Mouse (Mus musculus): ENCODE measurements around the gene Csf2. TPM values are rescaled to one million over a fixed set of nuclear protein-coding genes. Genes with fewer than 3 reads are reported as not detected.

Csf2 gene
- polyA plus RNA-seq, 1 experiment from 2014 or later: not detected

DNA sequence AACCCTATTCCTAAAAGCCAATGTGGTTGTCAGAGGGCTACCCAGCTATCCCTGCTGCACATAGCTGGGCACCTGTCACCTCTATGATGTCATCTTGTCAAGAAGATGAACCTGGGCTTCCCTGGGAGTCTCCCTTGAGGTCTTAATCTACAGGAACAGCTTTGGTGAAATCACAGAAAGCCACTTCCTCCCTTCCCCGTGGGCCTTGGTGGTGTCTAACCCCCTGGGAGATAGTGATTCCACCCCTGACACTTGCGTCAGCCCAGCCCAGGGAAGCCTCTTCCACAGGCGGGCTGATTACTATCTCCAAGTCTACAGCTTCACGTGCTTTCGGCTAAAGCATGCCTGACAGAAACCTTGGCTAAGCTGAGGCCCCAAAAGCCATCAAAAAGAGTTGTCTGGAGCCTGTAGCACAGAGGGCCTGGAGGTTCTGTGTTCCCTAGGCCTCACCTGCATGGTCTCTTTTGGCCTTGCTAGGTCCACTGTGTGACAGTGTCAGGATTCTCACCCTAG lies 22.0 kb upstream of the Csf2 start:
- ATAC-seq (ENCODE audit: low read depth): no peak
- H3K4me2 ChIP-seq (ENCODE audit: low read depth, low read length): no peak overlapping the region
- no peaks in the 10 kb centered on the region for H3K27me3 ChIP-seq (ENCODE audit: control insufficient read depth, insufficient read depth, low read depth, low read length)
- no peak overlapping the region for H3K27ac ChIP-seq (ENCODE audit: low read length)
- H3K9me3 ChIP-seq (replicated peaks; ENCODE audit: control insufficient read depth, low read length): no peaks in the 10 kb centered on the region
- WGBS (ENCODE audit: insufficient replicate concordance): 18% methylated on average over 5 of the region's 5 CpGs
- no peak overlapping the region for H3K9ac ChIP-seq (ENCODE audit: low read depth, low read length)
- no peaks in the 10 kb centered on the region for H3K4me1 ChIP-seq (ENCODE audit: control insufficient read depth, low read depth, low read length)
- no peaks in the 10 kb centered on the region for H3K36me3 ChIP-seq (ENCODE audit: control insufficient read depth, insufficient read depth)
- no peak overlapping the region for H3K4me3 ChIP-seq (ENCODE audit: low read depth, low read length)

DNA sequence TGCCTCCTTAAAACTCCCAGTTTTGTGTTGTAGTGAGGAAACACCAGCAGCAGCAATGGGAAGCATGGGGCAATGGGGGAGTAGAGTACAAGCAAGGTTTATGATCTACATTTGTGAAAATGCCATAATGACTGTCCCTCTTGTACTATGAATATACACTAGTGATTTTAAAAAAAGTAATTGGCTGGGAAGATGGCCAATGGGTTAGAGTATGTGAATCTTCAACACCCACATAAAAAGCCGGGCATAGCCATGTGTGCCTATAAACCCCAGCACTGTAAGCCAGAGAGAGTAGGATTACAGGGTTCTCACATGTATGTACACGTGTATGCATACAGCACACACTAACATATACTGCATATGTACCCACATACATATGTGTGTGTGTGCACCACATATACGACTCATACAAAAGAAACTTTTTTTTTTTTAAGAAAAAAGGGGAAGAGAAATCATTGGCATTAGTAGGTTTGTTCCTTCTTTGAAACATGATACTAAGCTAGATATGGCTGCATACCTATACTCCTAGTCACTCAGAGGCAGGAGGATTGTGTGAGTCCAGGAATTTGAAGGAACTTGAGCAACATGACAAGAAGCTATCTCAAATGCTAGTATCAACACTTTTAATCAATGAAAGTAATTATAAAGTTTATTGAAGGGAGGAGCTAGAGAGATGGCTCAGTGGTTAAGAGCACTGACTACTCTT lies 19.9 kb upstream of the Csf2 start:
- no peaks in the 10 kb centered on the region for H3K36me3 ChIP-seq (ENCODE audit: control insufficient read depth, insufficient read depth)
- WGBS (ENCODE audit: insufficient replicate concordance): 53% methylated on average over 3 of the region's 3 CpGs
- no peaks in the 10 kb centered on the region for H3K4me1 ChIP-seq (ENCODE audit: control insufficient read depth, low read depth, low read length)
- no peaks in the 10 kb centered on the region for H3K27me3 ChIP-seq (ENCODE audit: control insufficient read depth, insufficient read depth, low read depth, low read length)
- H3K4me2 ChIP-seq (ENCODE audit: low read depth, low read length): no peak overlapping the region
- H3K27ac ChIP-seq (ENCODE audit: low read length): no peak overlapping the region
- no peak overlapping the region for H3K4me3 ChIP-seq (ENCODE audit: low read depth, low read length)
- no peak overlapping the region for H3K9ac ChIP-seq (ENCODE audit: low read depth, low read length)
- no peak for ATAC-seq (ENCODE audit: low read depth)
- H3K9me3 ChIP-seq (replicated peaks; ENCODE audit: control insufficient read depth, low read length): no peaks in the 10 kb centered on the region

DNA sequence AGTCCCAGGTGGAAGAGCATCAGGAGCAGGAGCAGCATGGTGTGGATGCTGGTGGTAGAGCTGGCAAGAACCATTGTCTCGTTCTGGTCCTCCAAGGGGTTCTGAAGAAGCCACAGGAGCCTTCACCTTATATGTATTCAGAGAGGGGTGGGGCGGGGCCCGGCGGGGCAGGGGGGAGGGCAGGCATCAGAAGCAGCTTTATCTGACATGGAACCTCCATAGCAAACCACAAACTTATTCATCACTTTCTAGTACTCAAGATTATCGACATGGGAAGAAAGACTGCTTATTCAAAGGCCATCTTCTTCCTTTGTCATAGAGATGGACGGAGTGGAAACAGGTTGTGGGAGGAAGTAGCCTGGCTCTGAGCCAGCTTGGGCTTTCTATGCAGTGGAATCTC lies 17.7 kb upstream of the Csf2 start, which contains the start of gene Il3:
Il3 (minus strand) TSS at position 101 of the 400 bp plus-strand sequence.
- ATAC-seq (ENCODE audit: low read depth): no peak
- no peaks in the 10 kb centered on the region for H3K27me3 ChIP-seq (ENCODE audit: control insufficient read depth, insufficient read depth, low read depth, low read length)
- H3K4me1 ChIP-seq (ENCODE audit: control insufficient read depth, low read depth, low read length): no peaks in the 10 kb centered on the region
- H3K4me2 ChIP-seq (ENCODE audit: low read depth, low read length): no peak within 1 kb of the TSS
- H3K36me3 ChIP-seq (ENCODE audit: control insufficient read depth, insufficient read depth): no peaks in the 10 kb centered on the region
- WGBS (ENCODE audit: insufficient replicate concordance): 36% methylated on average over 6 of the region's 6 CpGs
- no peak within 1 kb of the TSS for H3K4me3 ChIP-seq (ENCODE audit: low read depth, low read length)
- no peak within 1 kb of the TSS for H3K27ac ChIP-seq (ENCODE audit: low read length)
- H3K9ac ChIP-seq (ENCODE audit: low read depth, low read length): no peak within 1 kb of the TSS
- H3K9me3 ChIP-seq (replicated peaks; ENCODE audit: control insufficient read depth, low read length): no peaks in the 10 kb centered on the region

DNA sequence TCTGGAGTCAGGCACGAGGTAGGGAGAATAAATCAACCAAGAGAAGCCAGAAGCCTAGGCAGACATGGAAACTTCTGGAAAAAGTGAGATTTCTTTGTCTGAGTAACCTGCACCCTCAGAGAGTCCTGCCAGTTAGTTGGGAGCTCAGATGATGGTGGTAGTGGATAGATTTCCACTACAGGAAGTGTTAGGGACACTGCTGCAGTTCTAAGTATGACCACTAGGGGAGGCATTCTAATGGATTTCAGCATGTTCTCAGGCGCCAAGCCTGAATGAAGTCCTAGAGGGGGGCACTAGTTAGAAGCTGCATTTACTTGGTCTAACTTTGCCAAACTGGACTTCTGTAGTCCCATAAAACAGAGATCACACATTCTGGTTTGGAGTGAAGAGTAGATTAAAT lies 15.1 kb upstream of the Csf2 start:
- Histone ChIP-seq H3K36me3 (ENCODE audit: control insufficient read depth, insufficient read depth) (no peaks in the 10 kb centered on the region), H3K9ac (ENCODE audit: low read depth, low read length) (no peak overlapping the region), H3K9me3 (replicated peaks; ENCODE audit: control insufficient read depth, low read length) (no peaks in the 10 kb centered on the region), H3K27ac (ENCODE audit: low read length) (no peak overlapping the region), H3K4me1 (ENCODE audit: control insufficient read depth, low read depth, low read length) (no peaks in the 10 kb centered on the region), H3K4me3 (ENCODE audit: low read depth, low read length) (no peak overlapping the region), H3K4me2 (ENCODE audit: low read depth, low read length) (no peak overlapping the region), H3K27me3 (ENCODE audit: control insufficient read depth, insufficient read depth, low read depth, low read length) (no peaks in the 10 kb centered on the region)
- no peak for ATAC-seq (ENCODE audit: low read depth)
- 37% methylated on average over 2 of the region's 2 CpGs for WGBS (ENCODE audit: insufficient replicate concordance)

DNA sequence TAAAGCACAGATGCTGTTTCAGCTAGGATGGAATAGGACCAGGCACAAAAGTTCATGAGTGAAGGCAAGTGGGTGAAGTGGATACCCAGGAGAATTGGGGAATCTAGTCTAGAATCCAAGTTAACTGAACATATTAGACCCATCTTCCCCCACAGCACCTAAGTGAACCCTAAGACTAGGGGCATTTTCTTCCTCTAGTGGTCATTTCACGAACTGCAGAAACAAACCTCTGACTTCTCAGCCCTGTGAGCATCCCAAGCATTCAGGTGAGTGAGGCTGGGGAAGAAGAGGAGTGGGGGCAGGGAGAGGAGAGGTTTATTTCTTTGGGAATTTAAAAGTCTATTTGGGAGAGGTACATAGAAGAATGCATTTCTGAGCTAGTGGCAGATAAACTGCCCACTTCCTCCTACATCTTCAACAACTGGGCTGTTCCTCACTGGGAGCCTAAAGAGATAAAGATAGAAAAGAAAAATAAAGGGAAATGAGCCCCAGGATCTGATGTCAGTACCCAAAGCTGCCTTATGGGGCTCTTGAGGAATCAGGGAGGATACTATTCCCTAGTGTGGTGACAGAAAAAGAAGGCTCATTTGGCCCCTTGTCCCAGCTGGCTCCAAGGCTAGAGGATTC lies 14.1 kb upstream of the Csf2 start:
- Histone ChIP-seq H3K4me2 (ENCODE audit: low read depth, low read length) (no peak overlapping the region), H3K36me3 (ENCODE audit: control insufficient read depth, insufficient read depth) (no peaks in the 10 kb centered on the region), H3K9me3 (replicated peaks; ENCODE audit: control insufficient read depth, low read length) (no peaks in the 10 kb centered on the region), H3K4me1 (ENCODE audit: control insufficient read depth, low read depth, low read length) (no peaks in the 10 kb centered on the region), H3K9ac (ENCODE audit: low read depth, low read length) (no peak overlapping the region), H3K4me3 (ENCODE audit: low read depth, low read length) (no peak overlapping the region), H3K27ac (ENCODE audit: low read length) (no peak overlapping the region), H3K27me3 (ENCODE audit: control insufficient read depth, insufficient read depth, low read depth, low read length) (no peaks in the 10 kb centered on the region)
- ATAC-seq (ENCODE audit: low read depth): no peak
- 19% methylated on average over 1 of the region's 1 CpGs for WGBS (ENCODE audit: insufficient replicate concordance)

DNA sequence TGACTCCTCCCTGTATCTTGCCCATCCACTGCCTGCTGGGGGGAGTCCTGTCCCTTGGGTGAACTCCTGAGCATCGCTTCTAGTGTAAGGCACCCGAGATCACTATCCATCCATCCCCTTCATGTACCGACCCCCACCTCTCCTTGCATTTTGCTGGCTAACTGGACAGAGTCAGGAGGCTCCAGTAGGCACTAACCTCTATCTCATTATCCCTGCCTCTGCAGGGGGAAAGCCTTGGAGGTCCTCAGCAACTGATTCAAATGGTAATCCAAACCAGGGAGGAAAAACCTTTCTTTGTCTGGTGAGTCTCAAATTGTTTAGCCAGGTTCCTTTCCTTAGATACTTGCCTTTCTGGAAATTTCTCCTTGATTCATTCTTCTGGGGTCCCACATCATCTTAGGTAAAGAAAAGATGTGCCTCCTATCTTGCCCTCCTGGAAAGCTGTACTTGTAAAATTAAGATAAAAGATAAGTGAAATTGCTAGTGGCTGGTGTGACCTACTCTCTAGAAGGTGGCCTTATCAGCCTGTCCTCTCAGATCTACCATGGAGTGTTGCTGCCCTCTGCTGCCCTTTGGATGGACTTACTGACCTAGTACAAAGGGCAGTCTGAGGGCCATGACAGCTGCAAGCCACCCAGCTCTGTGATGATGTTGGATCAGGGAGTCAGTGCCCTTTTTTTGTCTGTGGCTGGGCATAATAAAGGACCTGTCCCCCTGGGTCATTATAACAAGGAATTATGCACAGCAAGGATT lies 7.3 kb upstream of the Csf2 start:
- no peaks in the 10 kb centered on the region for H3K36me3 ChIP-seq (ENCODE audit: control insufficient read depth, insufficient read depth)
- no peak overlapping the region for H3K4me3 ChIP-seq (ENCODE audit: low read depth, low read length)
- no peak overlapping the region for H3K27ac ChIP-seq (ENCODE audit: low read length)
- H3K9ac ChIP-seq (ENCODE audit: low read depth, low read length): no peak overlapping the region
- peak; percentile 48; the same call in 1 of the 2 replicates for ATAC-seq (ENCODE audit: low read depth)
- no peaks in the 10 kb centered on the region for H3K27me3 ChIP-seq (ENCODE audit: control insufficient read depth, insufficient read depth, low read depth, low read length)
- H3K4me1 ChIP-seq (ENCODE audit: control insufficient read depth, low read depth, low read length): no peaks in the 10 kb centered on the region
- 53% methylated on average over 3 of the region's 3 CpGs for WGBS (ENCODE audit: insufficient replicate concordance)
- H3K4me2 ChIP-seq (ENCODE audit: low read depth, low read length): no peak overlapping the region
- H3K9me3 ChIP-seq (replicated peaks; ENCODE audit: control insufficient read depth, low read length): no peaks in the 10 kb centered on the region

DNA sequence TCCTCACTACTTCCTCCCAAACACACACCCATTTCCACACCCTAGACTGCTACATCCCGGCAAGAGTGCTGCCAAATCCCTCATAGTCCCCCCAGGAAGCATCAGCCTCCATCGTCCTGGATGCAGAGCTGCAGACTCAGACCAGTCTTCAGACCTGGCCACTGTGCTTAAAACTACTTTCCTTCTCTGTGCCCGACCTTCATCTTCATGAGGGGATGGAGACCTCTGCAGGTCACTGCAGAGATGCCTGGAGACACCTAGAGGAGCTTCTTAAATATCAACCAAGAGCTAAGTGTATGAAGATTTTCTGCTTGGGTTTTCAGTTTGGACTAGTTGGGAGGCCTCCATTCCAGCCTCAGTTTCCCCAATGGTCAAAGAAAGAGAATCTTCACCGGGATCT lies 4.6 kb upstream of the Csf2 start:
- no peak overlapping the region for H3K9ac ChIP-seq (ENCODE audit: low read depth, low read length)
- H3K4me2 ChIP-seq (ENCODE audit: low read depth, low read length): no peak overlapping the region
- 25% methylated on average over 4 of the region's 4 CpGs for WGBS (ENCODE audit: insufficient replicate concordance)
- no peak overlapping the region for H3K4me3 ChIP-seq (ENCODE audit: low read depth, low read length)
- no peak for ATAC-seq (ENCODE audit: low read depth)
- no peak overlapping the region for H3K27ac ChIP-seq (ENCODE audit: low read length)
- peaks cover 4% of the 10 kb centered on the region; the same call in 1 of the 2 replicates for H3K4me1 ChIP-seq (ENCODE audit: control insufficient read depth, low read depth, low read length)
- H3K27me3 ChIP-seq (ENCODE audit: control insufficient read depth, insufficient read depth, low read depth, low read length): no peaks in the 10 kb centered on the region
- H3K36me3 ChIP-seq (ENCODE audit: control insufficient read depth, insufficient read depth): no peaks in the 10 kb centered on the region
- H3K9me3 ChIP-seq (replicated peaks; ENCODE audit: control insufficient read depth, low read length): no peaks in the 10 kb centered on the region

DNA sequence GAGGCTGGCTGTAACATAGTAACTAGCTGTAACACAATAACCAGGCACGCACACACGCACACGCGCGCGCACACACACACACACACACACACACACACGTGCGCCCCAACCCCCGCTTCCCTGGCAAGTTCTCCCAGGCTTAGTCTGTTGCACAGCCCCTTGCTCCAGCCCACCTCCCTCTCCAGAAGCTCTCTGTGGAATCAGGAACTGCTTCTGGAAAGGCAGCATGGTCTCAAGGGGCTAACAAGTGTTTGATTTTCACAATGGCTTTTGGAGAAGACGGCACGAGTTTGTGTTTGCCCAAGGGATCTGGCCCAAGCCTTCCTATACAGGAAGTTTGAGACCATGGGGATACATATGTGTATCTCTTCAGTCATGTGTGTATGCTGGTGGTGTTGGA lies 1.1 kb upstream of the Csf2 start:
- H3K4me3 ChIP-seq (ENCODE audit: low read depth, low read length): no peak overlapping the region
- no peak overlapping the region for H3K9ac ChIP-seq (ENCODE audit: low read depth, low read length)
- H3K4me1 ChIP-seq (ENCODE audit: control insufficient read depth, low read depth, low read length): peaks cover 7% of the 10 kb centered on the region; the same call in 1 of the 2 replicates
- 83% methylated on average over 11 of the region's 11 CpGs for WGBS (ENCODE audit: insufficient replicate concordance)
- no peaks in the 10 kb centered on the region for H3K9me3 ChIP-seq (replicated peaks; ENCODE audit: control insufficient read depth, low read length)
- no peaks in the 10 kb centered on the region for H3K27me3 ChIP-seq (ENCODE audit: control insufficient read depth, insufficient read depth, low read depth, low read length)
- no peak overlapping the region for H3K4me2 ChIP-seq (ENCODE audit: low read depth, low read length)
- no peaks in the 10 kb centered on the region for H3K36me3 ChIP-seq (ENCODE audit: control insufficient read depth, insufficient read depth)
- no peak overlapping the region for H3K27ac ChIP-seq (ENCODE audit: low read length)
- ATAC-seq (ENCODE audit: low read depth): no peak

DNA sequence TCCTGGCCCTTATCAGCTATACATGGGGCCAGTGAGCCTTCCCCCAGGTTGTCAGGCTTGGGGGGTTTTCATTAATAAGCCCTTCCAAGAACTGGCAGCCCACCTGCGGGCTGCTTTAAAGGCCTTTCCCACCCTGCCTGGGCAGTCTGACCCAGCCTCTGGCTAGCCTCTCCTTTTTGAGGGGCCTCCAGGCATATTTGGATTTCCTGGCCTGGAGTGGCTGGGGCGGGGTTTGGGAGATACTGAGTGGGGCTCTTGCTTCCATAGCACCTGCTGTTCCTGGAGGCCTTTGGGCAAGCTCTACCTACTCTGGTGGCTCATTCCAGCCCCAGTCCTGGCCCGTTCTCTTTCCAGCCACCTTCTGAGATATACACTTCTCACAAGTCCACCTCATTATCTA lies 281 bp upstream of the Csf2 start:
- no peak overlapping the region for H3K9ac ChIP-seq (ENCODE audit: low read depth, low read length)
- no peak overlapping the region for H3K4me2 ChIP-seq (ENCODE audit: low read depth, low read length)
- no peak for ATAC-seq (ENCODE audit: low read depth)
- 56% methylated on average over 3 of the region's 3 CpGs for WGBS (ENCODE audit: insufficient replicate concordance)
- no peaks in the 10 kb centered on the region for H3K36me3 ChIP-seq (ENCODE audit: control insufficient read depth, insufficient read depth)
- no peaks in the 10 kb centered on the region for H3K27me3 ChIP-seq (ENCODE audit: control insufficient read depth, insufficient read depth, low read depth, low read length)
- H3K4me1 ChIP-seq (ENCODE audit: control insufficient read depth, low read depth, low read length): peaks cover 7% of the 10 kb centered on the region; the same call in 1 of the 2 replicates
- no peaks in the 10 kb centered on the region for H3K9me3 ChIP-seq (replicated peaks; ENCODE audit: control insufficient read depth, low read length)
- H3K4me3 ChIP-seq (ENCODE audit: low read depth, low read length): no peak overlapping the region
- no peak overlapping the region for H3K27ac ChIP-seq (ENCODE audit: low read length)

Measured in liver, embryonic 16.5 days (tissue).